Mouse (Mus musculus) layer of hippocampus, postnatal 14 days (tissue): ENCODE measurements around the gene Exoc8. TPM values are rescaled to one million over a fixed set of nuclear protein-coding genes. Genes with fewer than 3 reads are reported as not detected.

ENCODE experiments used
- DNase-seq, 2 experiments: peaks; one replicate each; pipeline ENCODE4 v3.0.0; 2021 to 2022; ENCODE audit warnings: low spot score in 2 of 2, mixed read lengths in 1 of 2
- total RNA-seq, 2 experiments: library from RNA; stranded (reverse); gene quantifications; 2 replicates each; pipeline ENCODE4 v1.2.3; 2021

Gene Exoc8
- total RNA-seq, 2 experiments from 2014 or later: 35.3 to 37.0 TPM

DNA sequence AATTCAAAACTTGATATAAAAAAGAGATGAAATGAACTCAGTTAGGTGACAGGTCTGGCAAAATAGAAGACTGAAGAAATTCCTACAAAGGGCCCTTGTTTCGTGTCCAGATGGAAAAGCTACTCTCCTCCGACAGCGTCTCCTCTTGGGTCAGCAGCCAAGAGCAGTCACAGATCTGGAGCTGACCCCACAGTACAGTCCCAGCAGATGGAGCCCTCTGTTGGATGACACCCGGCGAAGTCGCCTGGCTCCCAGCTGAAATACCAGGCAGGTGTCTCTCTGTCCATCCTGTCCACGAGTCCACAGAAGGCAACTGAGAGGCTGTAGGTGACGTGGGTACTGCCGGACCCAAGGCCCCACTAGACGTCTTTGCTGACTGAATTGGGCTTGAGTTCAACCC is 12.8 kb upstream of the Exoc8 start:
- DNase-seq: no peak

DNA sequence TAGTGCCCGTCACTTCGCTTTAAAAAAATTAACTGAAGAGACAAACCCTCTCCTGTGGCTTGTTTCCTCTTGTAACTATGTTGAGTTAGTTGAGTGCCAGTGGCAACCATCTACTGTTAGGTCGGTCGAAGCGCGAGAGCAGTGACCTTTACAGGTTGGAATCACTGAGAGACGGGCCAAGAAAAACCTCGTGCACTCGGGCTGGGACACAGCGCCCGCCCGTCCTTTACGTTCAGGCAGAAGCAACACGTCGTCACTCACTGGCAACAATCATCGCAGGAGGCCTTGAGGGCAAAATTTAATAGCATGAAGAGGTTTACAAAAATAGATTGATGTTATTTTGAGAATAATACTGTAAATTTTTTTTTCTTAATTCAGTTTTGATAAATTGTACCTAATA is 12.4 kb upstream of the Exoc8 start:
- DNase-seq: no peak

DNA sequence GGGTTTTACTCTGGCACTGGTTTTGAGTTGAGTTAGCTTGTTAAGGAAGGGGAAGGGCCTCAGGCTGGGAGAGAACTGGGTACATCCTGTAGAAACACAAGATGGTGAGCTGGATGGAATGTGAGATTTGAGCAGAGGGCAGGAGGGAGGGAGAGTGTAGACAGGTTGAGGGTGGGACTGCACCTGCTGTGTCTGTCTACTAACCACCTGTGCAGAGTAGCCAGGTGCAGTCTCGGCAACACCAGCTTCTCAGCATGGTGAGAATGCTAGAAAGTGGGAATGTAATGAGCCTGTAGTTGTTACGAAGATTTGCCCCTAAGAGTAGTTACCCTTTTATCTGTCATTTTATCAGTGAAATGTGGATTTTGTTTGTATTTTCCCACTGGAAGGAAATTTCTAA is 8.0 kb upstream of the Exoc8 start:
- DNase-seq: no peak

DNA sequence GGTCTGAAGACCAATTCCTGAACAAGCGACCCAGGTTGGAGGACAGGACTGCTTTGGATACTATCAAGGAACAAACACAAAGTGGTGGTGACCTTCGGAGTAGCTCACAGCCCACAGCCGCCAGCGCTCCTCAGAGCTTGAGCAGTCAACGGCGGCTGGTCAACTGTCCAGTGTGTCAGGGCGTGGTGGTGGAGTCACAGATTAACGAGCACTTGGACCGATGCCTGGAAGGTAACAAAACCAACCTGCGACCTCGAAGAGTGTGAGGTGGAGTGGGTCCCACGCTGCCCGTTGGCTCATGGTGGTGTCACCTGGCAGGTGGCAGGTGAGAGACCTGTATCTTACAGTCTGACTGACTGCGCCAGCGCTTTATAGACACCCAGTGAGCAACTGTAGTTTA is 5.7 kb upstream of the Exoc8 start:
- no peak for DNase-seq

DNA sequence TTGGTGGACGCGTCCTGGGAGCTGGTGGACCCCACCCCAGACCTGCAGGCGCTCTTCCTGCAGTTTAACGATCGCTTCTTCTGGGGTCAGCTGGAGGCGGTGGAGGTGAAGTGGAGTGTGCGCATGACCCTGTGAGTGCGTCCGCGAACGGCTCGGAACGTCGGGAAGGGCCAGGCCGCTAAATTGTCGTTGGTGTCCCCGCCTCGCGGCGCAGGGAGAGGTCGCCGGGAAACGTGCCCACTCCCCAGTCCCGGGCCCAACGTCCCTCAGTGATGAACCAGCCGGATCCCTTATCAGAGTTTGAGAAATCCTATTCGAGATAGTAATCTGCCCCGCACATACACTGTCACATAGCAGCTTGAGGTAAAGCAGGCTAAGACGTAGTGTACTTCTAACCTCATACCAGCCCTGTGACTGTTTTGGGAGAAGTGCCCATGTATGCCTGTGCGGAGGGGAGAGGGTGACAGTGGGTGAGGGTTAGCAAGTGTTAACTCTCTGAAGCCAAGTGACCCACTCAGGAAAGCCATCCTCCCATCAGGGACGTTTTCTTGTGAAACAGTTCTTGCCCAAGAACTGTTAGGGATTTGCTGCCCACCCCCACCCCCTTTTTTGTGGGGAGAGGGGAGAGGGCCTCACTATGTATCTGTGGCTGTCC is 873 bp upstream of the Exoc8 start:
- no peak for DNase-seq

DNA sequence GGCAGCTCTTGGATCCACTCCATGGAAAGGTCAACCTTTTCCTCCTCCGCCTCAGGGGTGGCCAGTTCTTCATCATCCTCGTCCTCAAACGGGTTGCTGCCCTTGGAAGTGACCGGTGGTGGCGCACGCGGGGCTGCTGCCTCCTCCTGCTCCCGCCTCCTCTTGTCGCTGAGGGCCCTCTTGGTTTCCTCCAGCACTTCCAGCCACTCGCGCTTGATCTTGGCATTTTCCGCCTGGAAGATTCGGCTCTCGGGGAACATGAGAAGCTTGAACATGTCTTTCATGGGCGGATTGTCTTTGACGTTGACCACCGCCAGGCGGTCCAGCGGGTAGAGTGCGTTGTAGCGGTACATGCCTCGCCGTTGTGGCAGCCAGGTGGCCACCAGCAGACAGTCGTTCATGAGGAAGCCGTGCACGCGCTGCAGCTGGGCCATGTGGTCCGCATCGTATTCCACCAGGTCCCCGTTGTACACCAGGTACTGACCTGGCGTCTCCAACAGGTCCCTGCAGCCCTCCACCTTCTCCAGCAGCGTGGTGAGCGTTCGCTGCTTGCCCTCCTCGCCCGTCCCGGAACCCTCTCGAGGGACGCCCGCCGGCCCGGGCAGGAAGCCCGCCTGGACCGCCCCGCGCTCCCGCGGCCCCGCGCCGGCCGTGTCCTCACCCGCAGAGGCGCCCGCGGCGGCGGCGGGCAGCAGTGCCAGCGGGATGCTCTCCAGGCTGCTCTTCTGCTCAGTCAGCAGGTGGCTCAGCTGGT is 696 bp downstream of the Exoc8 start:
- peak; percentile 68 to 71 for DNase-seq

DNA sequence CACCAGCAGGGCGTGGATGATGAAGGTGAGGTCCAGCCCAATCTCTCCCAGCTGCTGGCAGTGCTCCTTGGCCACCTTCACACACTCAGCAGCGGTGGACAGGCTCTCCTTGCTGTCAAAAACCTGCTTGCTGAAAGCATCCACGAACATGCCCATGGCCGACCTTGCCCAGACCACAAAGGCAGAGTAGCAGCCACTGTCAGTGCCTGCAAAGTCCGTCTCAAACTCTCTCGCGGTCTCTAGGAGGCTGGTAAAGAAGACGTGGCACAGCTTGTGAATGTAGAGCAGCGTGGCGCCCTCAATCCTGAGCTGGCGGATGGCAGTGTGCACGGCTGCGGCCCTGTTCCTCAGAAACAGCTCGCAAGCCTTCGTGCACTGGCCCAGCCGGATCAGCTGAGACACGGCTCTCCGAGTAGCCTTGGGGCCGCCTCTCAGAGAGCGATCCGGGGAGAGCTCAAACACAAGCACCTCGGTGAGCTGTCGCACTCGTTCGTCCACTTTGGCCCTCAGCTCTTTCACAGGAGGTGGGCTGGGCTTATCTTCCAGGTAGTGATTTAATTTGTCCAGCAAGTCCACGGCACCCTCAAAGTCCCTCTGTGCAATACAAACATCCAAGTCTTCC is 1.4 kb downstream of the Exoc8 start:
- no peak for DNase-seq

DNA sequence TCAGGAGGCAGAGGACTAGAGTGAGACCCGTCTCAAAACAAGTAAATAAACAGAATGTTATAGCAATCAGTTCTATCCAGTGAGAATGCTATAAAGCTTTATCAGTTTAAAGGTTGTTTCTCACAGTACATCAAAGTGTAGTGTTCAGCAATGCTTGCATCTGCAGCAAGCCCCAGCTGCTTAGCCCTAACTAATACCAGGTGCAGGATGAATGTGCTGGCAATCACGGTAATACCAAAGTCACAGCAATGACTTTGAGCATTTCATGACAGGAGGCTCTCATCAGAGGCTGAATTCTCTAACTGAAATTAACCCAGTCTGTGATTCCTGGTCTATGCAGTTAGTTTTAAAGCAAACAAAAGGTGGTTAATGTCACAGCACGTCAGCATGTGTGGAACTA is 4.9 kb downstream of the Exoc8 start:
- DNase-seq: no peak

DNA sequence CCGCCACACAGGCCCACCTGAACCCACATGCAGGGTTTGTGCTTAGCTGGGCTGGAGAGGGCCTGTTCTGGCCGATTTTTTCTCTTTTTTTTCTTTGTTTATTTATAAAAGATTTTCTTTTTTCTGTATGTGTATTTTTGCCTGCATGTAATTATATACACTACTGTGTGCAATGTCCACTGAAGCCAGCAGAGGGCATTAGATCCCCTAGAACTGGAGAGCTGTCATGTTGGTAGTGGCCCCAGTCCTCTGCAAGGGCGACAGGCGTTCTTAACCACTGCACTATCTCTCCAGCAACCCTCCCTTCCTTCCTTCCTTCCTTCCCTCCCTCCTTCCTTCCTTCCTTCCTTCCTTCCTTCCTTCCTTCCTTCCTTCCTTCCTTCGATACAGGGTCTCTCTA is 9.1 kb downstream of the Exoc8 start:
- DNase-seq: no peak

DNA sequence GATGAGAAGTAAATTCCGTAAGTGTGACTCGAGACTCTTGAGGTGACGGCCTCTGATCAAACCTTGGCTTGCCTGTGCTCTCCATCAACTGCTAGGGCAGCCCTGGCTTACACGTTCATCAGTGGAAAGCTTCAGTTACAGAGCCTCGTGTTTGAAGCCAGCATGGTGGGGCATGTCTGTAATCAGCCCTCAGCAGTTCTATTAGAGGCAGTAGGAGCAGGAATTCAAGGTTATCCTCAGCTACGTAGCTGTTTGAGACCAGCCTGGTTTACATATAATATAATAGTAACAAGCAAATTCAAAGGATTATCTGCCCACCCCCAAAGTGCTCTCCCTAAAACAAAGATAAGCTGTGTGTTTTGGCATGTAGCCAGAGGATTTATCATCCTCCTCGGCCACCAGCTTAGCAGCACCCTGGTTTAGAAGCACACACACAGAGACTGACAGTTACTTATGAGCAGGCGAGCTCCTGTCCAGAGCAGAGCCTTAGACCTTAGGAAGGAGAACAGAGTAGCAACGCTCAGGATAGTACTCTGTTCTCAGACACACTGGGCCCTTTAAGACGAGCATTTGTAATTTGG is 18.5 kb downstream of the Exoc8 start:
- DNase-seq: no peak

DNA sequence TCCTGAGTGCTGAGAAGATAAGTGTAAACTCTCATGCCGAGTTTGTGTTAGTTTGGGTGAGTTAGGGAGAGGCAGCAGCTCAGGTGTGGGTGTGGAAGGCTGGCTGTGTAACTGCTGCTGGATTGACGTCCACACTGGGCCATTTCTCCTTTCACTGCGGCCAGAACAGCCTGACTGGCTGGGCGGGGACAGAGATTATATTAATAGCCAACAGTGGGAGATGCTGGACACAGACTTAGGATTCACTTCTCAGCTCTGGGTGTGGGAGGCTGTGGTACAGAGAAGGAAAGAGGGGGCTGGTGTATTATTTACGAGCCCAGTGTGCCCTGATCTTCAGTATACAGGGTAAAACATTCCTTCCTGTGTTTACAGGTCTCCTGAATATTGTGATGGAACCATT is 19.4 kb downstream of the Exoc8 start:
- no peak for DNase-seq

DNA sequence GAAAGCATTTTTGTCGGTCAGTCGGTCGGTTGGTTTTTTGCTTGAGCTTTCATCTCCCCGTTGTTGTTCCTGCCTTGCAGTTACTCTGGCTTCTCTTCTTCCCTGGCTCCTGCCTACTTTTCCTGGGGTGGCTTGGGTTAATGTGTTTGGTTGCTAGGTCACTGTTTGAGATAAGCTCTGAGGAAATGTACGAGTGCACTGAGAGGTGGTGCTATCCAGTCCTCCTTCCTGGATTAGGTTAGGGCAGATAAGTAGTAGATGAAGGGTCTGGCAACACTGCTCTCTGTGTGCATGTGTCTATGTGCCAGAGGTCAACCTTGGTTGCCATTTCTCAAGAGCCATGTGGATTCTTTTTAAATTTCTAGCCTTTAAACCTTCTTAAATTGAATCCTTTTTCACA is 24.8 kb downstream of the Exoc8 start:
- no peak for DNase-seq

DNA sequence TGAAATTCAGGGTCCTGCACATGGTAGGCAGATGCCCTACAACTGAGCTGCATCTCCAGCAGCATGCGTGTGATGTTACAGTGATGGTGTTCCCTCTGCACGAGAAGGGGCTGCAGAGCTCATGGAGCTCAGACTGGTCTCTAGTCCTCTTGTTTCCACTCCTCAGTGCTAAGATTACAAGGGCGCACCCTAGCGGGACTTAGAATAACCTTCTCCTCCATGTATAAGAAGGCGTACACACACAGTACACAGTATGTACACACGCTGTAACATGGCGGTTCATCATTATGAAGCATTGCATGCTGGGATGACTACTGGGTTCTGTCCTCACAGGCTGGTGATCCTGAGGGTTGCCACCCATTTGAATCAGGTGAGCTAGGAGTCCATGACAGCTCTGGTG is 25.4 kb downstream of the Exoc8 start:
- DNase-seq: no peak

DNA sequence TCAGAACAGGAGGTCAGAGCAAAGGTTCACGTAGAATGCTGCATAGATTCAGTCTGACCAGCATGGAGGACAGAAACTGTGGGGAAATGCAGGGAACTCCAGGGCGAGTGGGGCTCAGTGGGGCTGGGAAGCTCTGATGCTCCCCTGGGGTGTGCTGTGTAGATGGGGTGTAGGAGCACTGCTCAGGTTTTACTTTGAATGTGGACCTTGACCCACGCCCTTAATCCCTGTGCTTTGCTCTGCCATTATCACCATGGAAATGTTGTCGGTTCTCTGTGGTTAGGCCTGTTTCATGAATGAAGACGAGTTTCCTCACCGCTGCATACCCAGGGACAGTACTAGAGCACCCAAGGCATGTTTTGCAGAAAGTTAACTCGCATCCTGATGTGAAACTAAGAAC is 26.0 kb downstream of the Exoc8 start:
- DNase-seq: no peak

DNA sequence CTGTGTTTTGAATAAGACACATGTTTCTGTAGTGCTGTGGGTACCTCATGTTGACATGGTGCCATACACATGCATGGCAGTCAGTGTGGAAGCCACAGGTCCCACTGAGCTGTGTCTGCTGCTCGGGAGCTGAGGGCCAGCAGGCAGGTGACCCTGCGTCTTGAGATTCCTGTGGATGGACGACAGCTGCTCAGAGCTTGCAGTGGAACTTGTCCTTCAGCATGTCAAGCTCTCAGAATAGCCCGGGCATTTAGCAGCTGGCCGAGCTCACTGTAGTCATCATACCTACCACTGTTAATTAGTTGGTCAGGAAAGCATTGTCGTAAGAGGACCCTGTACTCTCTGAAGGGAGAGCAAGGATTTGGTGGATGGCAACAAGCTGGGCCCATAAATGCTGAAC is 27.8 kb downstream of the Exoc8 start:
- no peak for DNase-seq

DNA sequence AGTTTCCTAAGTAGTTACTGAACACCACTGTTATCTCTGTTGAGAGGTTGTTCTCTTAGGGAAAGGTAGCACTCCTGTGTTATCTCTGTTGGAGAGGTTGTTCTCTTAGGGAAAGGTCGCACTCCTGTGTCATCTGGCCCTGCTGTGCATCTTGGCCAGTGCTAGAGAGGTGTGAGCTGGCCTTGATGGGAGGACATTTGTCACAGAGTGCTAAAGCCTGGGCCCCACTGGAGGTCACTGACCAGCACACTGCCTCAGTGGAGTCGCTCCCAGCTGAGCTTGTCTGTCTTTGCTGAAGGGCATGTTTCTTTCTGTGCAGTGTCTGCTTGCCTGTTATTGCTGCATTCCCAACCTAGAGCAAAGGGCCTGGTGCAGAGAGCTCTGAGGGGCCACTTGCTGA is 30.4 kb downstream of the Exoc8 start:
- DNase-seq: no peak

DNA sequence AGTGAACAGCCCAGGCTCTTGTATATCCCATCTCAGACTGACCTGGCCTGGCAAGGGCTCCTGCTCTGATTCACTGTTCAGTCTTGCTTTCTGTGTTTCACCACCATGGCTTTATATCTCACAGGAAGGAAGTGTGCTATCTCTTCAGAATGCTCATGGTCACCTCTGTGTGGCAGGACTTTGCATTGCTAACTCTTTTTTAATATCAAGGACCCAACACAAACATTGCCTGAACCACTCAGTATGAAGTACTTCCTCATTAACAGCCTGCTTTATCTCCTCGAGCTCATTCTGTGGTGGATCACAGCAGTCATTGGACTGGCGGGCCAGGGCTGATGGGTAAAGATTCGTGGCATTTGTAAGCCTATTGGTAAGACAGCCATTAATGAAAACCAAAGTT is 30.8 kb downstream of the Exoc8 start:
- DNase-seq: no peak

DNA sequence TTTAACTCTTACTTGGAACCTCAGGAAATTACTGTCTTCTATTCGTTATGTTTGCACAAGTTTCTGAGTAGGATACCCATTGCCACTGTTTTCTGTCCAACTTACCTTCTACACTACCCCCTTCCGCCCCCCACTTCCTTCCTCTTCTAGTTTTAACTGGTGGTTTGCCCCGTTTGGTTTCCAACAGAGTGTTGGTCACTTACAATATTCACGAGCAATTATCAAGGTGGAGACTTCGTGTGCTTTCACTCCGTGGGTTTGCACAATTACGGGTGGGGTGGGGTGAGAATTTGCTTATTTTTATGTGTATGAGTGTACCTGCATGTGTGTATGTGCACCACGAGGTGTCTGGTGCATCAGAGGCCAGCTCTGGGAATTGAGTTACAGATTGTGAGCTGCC is 33.8 kb downstream of the Exoc8 start:
- no peak for DNase-seq

DNA sequence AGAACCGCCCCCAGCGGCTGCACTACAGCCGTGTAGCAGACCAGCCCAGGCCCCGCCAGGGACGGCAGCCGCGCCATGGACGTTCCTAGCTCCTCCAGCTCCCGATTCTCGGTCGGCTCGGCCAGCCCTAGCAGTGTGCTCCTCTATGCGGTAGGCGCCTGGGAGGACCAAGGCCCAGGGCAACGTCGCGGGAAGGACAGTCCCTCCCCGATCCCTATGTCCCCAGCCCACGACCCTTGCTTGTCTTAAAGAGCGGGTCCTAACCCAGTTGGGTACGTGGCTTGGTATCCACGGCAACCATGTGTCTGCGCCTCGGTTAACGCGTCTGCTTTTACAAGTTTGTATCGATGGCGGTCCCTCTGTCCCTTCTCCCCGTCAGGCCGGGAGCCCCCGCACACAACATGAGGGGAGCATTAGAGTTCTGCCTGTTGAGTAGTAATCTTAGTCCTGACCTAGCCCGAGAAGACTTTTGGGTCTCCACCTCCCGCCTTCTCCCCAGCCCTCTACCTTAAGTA is 34.3 kb downstream of the Exoc8 start:
- DNase-seq: no peak

DNA sequence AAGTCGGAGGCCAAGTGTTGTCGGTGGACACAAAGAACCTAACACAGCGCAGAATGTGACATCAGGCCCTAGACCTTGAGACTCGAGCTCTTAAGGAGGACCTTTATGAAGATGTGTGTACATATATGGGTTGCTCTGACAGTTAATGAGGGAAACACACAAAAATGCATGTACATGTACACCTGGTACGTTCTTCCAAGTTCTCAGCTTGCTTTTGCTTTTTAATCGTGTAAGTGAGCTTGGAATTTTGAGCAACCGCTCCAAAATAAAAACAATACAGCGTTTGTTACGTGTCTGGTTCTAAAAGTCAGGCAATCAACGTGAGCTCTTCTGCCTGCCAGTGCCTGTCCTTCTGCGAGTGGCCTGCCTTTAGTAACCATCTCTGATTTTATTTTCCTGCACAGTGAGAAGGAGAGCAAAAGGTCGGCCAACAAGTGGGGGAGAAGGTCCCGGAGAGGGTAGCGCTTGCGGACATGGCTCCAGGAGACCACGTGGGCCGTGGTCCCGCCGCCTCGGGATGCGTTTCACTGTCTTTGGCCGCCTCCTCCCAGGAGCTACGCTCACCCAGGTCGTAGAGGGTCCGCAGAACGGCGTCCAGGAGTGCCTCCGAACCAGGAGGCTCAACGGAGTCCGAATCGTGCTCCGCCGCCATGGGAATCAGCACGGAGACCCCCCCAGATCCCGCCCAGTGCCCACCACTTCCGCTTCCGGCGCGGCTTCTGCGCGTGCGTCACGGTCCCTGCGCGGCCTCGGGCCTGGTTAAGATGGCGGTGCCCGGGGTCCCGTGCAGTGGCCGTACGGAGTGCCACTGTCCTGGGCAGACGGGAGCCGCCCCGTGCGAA is 35.0 kb downstream of the Exoc8 start, which contains the start of the genes Gnpat and 2810004N23Rik:
Gene Gnpat, plus strand, starts transcription at position 713 of the 842 bp plus-strand sequence.
Gene 2810004N23Rik, minus strand, starts transcription at position 800 of the 842 bp plus-strand sequence.
- peak; percentile 95 for DNase-seq

DNA sequence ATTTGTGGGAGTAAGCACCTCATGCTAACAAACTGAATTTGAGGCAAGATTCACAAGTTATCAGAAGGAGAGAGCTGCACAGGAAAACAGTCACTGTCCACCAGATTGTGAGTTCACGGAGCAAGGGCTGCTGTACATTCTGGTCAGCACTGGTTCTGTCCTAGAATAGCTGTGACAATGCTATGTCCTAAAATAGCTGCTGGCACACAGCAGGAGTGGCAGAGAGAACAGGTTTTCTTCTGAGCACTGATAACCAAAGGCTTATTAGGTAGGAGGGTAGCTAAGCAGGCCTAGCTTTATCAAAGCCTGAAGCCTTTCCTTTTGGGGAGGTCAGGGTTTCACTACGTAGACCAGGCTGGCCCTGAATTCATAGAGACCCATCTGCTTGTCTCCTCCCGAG is 37.3 kb downstream of the Exoc8 start:
- no peak for DNase-seq
